Mouse (Mus musculus) embryonic facial prominence, embryonic 11.5 days (tissue): ENCODE measurements at regions not wholly inside any gene's neighbourhood (a gene's known extent, or its start where the extent isn't known, plus 50 kb on each side); places are given as distances from the start of the nearest gene placed in this dataset.
A peak's percentile ranks its signal among the peaks of the same experiment; 100 is the strongest.
"Not testable (repeated sequence)": the region's sequence is repeated elsewhere in the genome, so short reads cannot be mapped to it uniquely, and the experiment has no call there.

Source experiments
- ATAC-seq: fragments of 200-750 bp; cut with Nextera tagmentation; replicated peaks from 2 replicates; pipeline ENCODE4 v1.8.0; 2017; ENCODE audit warnings: low read depth; ENCODE audit not compliant: insufficient number of reproducible peaks, low FRiP score, low TSS enrichment
- DNase-seq: peaks from one replicate; pipeline ENCODE4 v3.0.0-alpha.2; 2015; ENCODE audit warnings: low spot score
- H3K27ac ChIP-seq: fragments of 300-500 bp; sonication (generic); replicated peaks from 2 replicates; pipeline ENCODE4 v1.5.1; 2014; ENCODE audit warnings: mild to moderate bottlenecking, low read depth, low read length, control low read depth
- H3K27me3 ChIP-seq: fragments of 300-500 bp; sonication (generic); 2 replicates; pipeline ENCODE4 v1.6.1; 2014; ENCODE audit warnings: mild to moderate bottlenecking, low read length, moderate library complexity, mixed read lengths; ENCODE audit not compliant: control insufficient read depth, insufficient read depth
- H3K36me3 ChIP-seq: fragments of 300-500 bp; sonication (generic); replicated peaks from 2 replicates; pipeline ENCODE4 v1.6.1; 2014; ENCODE audit warnings: low read depth, mild to moderate bottlenecking, low read length, moderate library complexity, mixed read lengths; ENCODE audit not compliant: control insufficient read depth, insufficient read depth
- H3K4me1 ChIP-seq: fragments of 300-500 bp; sonication (generic); 2 replicates; pipeline ENCODE4 v1.6.1; 2014; ENCODE audit warnings: low read length, mixed read lengths; ENCODE audit not compliant: control insufficient read depth, insufficient read depth
- H3K4me2 ChIP-seq: fragments of 300-500 bp; sonication (generic); 2 replicates; pipeline ENCODE4 v1.6.1; 2014; ENCODE audit warnings: low read depth, mild to moderate bottlenecking, control low read depth, low read length, moderate library complexity
- H3K4me3 ChIP-seq: fragments of 300-500 bp; sonication (generic); 2 replicates; pipeline ENCODE4 v1.5.1; 2014; ENCODE audit warnings: low read depth, low read length, control low read depth
- H3K9ac ChIP-seq: fragments of 300-500 bp; sonication (generic); replicated peaks from 2 replicates; pipeline ENCODE4 v1.6.1; 2014; ENCODE audit warnings: mild to moderate bottlenecking, control low read depth, low read length
- H3K9me3 ChIP-seq: fragments of 300-500 bp; sonication (generic); replicated peaks from 2 replicates; pipeline ENCODE4 v1.6.1; 2016; ENCODE audit warnings: mild to moderate bottlenecking, low read length, inconsistent platforms, mixed read lengths; ENCODE audit not compliant: control insufficient read depth
- WGBS: fragments of 180-500 bp; shearing (Covaris S2); extraction: QIAGEN DNeasy Blood & Tissue Kit; methylation state at CpG from one replicate; pipeline ENCODE4 v1.1.7; 2014; 5-methylcytosine and 5-hydroxymethylcytosine counted together

DNA sequence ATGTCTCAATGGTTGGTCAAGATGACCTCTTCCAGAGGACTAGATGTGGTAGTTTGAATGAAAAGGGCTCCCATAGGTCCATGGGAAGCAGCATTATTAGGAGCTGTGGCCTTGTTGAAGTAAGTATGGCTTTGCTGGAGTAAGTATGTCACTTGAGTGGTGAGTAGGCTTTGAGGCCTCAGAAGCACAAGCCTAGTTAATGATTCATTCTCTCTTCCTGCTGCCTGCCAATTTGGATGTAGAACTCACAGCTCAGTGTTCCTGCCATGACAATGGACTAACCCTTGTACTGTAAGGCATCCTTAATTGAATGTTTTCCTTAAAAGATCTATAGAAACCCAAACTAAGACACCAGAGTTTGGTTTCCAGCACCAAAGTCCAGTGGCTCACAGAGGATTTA lies 188.8 kb downstream of the Trmt11 start:
- Histone ChIP-seq H3K4me1 (no peaks in the 10 kb centered on the region), H3K4me2 (no peak overlapping the region), H3K4me3 (no peak overlapping the region), H3K27me3 (no peaks in the 10 kb centered on the region), H3K36me3 (no peaks in the 10 kb centered on the region), H3K9me3 (no peaks in the 10 kb centered on the region), H3K9ac (no peak overlapping the region), H3K27ac (no peak overlapping the region)
- ATAC-seq (no peak), DNase-seq (no peak)

DNA sequence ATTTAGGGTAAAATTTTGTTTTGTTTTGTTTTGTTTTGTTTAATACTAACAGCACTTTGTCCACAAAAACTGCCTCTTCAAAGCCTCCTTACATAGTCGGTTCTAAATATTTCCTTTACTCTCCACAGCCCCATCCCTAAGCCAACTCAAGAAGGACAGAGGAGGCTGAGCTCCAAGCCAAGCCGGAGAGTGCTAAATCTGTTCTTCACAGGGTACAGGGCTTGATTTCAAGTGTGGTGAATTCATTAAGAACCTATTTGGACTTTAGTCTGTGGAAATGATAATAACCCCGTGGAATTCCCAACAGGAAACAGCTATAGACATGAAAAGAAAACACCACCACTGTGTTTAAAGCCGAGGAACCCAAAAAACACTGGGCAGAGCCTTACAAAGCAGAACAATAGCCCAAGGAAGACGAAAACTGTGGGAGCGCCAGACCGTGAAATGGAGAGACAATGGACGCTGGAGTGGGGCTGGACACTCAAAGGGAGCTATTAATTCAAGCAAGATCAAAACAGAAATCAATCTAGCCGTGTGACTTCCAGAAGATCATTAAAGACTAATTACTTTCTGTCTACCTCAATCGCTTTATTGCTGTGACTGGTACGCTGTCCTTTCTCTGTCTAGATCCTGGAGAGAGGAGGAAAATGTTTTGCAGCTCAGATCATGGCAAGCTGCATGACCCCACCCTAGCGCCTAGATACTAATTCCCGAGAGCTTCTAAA lies 194.7 kb downstream of the Trmt11 start:
- Histone ChIP-seq H3K9ac (no peak overlapping the region), H3K9me3 (no peaks in the 10 kb centered on the region), H3K4me1 (no peaks in the 10 kb centered on the region), H3K27me3 (no peaks in the 10 kb centered on the region), H3K36me3 (no peaks in the 10 kb centered on the region), H3K27ac (no peak overlapping the region), H3K4me2 (no peak overlapping the region), H3K4me3 (no peak overlapping the region)
- ATAC-seq (peak; percentile 90), DNase-seq (peak; percentile 35)
- WGBS = 32% methylated on average over 13 of the region's 13 CpGs

DNA sequence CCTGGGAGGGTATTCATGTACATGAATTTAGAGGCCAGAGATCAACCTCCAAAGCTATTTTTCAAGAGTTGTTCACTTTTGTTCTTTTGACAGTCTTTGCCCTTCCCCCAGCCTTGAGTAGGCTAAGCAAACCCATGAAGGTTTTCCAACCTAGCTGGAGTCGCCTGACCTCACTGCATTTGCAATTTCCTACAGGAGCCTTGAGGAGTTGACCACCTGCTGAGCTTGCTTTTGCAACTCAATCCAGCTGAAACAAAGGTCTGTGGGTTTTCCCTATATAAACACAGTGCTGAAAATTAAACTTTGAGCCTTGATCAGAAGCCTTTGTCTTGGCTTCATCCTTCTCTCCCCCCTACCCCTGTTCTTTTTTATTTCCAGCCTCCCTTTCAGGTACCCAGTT lies 170.2 kb upstream of the Cenpw start:
- DNase-seq (no peak), ATAC-seq (no peak)
- H3K27me3 ChIP-seq = no peaks in the 10 kb centered on the region
- no peak overlapping the region for H3K27ac ChIP-seq
- 29% methylated on average over 1 of the region's 1 CpGs for WGBS
- no peaks in the 10 kb centered on the region for H3K36me3 ChIP-seq
- H3K9ac ChIP-seq = no peak overlapping the region
- no peak overlapping the region for H3K4me2 ChIP-seq
- no peak overlapping the region for H3K4me3 ChIP-seq
- no peaks in the 10 kb centered on the region for H3K4me1 ChIP-seq
- H3K9me3 ChIP-seq = no peaks in the 10 kb centered on the region

DNA sequence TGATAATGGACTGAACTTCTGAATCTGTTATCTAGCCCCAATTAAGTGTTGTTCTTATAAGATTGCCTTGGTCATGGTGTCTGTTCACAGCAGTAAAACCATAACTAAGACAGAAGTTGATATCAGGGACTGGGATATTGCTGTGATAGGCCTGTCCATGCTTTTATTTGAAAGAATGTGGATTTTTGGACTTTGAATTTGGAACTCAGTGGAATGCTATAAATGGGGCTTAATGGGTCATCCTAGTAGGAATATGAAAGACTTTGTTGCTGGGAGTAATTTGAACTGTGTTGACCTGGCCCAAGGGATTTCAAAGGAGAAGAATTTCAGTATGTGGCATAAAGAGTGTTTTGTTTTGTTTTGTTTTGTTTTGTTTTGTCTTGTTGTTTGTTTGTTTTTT lies 160.5 kb upstream of the Cenpw start:
- not testable (repeated sequence) for DNase-seq, ATAC-seq, H3K9me3 ChIP-seq

DNA sequence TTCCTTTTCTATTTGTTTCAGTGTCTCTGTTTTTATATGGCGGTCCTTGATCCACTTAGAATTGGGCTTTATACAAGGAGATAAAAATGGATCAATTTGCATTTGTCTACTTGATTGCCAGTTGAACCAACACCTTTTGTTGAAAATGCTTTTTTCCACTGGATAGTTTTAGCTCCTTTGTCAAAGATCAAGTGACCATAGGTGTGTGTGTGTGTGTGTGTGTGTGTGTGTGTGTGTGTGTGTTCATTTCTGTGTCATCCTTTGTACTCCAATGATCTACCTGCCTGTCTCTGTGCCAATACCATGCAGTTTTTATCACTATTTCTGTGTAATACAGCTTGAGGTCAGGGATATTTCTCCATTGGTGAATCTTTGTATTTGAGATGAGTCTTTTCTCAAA lies 158.7 kb upstream of the Cenpw start:
- no peaks in the 10 kb centered on the region for H3K36me3 ChIP-seq
- H3K27me3 ChIP-seq = no peaks in the 10 kb centered on the region
- no peak overlapping the region for H3K4me3 ChIP-seq
- WGBS = 93% methylated on average over 1 of the region's 1 CpGs
- no peaks in the 10 kb centered on the region for H3K4me1 ChIP-seq
- H3K9ac ChIP-seq = no peak overlapping the region
- ATAC-seq = no peak
- H3K4me2 ChIP-seq = no peak overlapping the region
- no peak overlapping the region for H3K27ac ChIP-seq
- no peak for DNase-seq
- no peaks in the 10 kb centered on the region for H3K9me3 ChIP-seq

More for the DNA sequence above, 160.5 kb upstream of the Cenpw start:
- H3K4me1 ChIP-seq, H3K9ac ChIP-seq, H3K27me3 ChIP-seq, H3K36me3 ChIP-seq, H3K4me2 ChIP-seq, H3K27ac ChIP-seq, H3K4me3 ChIP-seq: not testable (repeated sequence)

DNA sequence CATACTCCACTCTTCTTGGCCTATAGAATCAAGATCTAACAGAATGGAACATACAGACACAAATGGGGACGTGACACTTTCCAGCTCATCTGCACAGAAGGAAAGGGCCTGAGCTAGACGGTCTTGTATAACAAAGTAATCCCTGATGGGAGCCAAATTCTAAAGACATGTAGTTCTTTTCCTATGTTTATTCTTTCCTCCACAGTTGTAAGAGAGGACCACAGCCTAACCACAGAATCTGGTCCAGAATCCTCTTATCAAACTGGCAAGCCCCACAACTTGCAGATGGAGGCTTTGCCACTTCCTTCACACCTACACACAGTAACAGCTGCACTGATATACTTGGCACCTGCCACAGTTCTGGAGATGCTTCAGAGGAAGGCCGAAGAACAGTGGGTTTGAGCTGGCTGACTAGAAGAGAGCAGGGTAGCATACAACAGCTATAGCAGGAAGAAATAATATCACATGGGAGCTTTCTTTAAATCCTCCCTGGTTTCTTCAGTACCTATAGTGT lies 142.7 kb upstream of the Cenpw start:
- no peak for ATAC-seq
- no peaks in the 10 kb centered on the region for H3K36me3 ChIP-seq
- H3K4me1 ChIP-seq = no peaks in the 10 kb centered on the region
- H3K9me3 ChIP-seq = no peaks in the 10 kb centered on the region
- no peak overlapping the region for H3K4me3 ChIP-seq
- WGBS = 87% methylated on average over 3 of the region's 3 CpGs
- H3K4me2 ChIP-seq = no peak overlapping the region
- no peak overlapping the region for H3K27ac ChIP-seq
- no peaks in the 10 kb centered on the region for H3K27me3 ChIP-seq
- no peak for DNase-seq
- no peak overlapping the region for H3K9ac ChIP-seq

DNA sequence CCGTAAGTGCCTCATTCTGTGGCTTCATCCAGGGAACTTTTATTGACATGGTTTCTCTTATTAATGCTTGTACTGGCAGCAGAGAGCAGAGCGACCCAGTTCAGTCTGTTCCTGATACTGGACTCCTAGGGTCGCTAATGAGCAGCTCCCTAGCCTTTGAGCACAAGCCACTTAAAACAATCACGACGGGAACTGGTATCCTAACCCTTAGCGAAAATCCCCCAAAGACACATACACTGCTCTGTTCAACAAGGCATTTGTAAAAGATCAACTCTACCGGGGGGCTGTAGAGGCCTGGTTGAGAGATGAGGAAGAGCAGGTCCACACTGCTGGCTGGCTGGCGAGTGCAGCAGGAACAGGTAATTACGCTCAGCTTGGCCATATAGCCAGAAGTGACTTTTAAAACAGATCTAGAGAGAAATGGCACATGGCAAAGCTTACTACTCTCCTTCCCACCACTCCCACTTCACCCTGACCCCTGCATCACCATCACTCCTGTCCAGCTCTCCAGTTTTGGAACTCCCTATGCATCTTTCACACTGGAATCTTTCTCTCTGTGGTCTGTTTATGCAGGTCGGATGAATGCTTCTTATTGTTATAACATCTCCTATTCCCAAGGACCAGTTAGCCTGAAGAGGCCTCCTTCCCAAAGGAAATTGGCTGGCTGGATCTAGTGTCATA lies 128.1 kb upstream of the Cenpw start:
- H3K27ac ChIP-seq = no peak overlapping the region
- ATAC-seq (peak; percentile 53; the same call in 1 of the 2 replicates), DNase-seq (peak; percentile 48)
- 30% methylated on average over 10 of the region's 10 CpGs for WGBS
- H3K36me3 ChIP-seq = no peaks in the 10 kb centered on the region
- no peak overlapping the region for H3K9ac ChIP-seq
- H3K4me2 ChIP-seq = no peak overlapping the region
- H3K27me3 ChIP-seq = no peaks in the 10 kb centered on the region
- H3K4me3 ChIP-seq = no peak overlapping the region
- H3K4me1 ChIP-seq = no peaks in the 10 kb centered on the region
- no peaks in the 10 kb centered on the region for H3K9me3 ChIP-seq

GRCm38 (mm10) chr10:30327849-30328248 lies 127.5 kb upstream of the Cenpw start:
- ATAC-seq (peak; percentile 83), DNase-seq (peak; percentile 65)
- Histone ChIP-seq H3K4me3 (no peak overlapping the region), H3K27me3 (no peaks in the 10 kb centered on the region), H3K4me1 (no peaks in the 10 kb centered on the region), H3K9me3 (no peaks in the 10 kb centered on the region), H3K9ac (no peak overlapping the region), H3K4me2 (no peak overlapping the region), H3K27ac (no peak overlapping the region), H3K36me3 (no peaks in the 10 kb centered on the region)
- WGBS = 13% methylated on average over 8 of the region's 8 CpGs
